Mouse (Mus musculus): ENCODE data around the gene Tmem217.

DNA sequence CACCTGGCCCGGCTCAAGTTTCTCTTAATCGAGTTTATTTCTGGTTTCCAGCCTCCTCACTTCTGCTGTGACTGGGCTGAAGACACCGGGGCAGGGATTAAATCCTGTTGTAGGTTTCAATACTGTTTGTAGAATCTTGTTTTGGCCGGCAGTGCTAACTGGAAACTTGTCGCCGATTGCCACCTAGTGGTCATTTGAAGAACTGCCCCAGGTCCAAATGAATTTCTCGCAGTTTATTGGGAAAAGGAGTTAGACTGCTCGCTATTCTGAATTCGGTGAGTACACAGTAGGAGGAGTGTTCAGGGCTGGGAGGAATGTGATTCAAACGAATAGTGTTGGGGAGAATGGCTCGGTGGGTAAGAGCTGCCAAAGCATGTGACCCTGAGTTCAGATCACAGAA, 37.8 kb downstream of the Tmem217 start:
- TF ChIP-seq CTCF (IDR thresholded peaks at IDR 0.05; ENCODE audit: control insufficient read depth, insufficient read depth, insufficient replicate concordance, low read depth, low read length): peak; percentile 31; the same call in 1 of the 2 replicates
- no peak for TF ChIP-seq POLR2A (IDR thresholded peaks at IDR 0.05; ENCODE audit: control insufficient read depth, low read depth, low read length)

Data from testis, adult 2 months (tissue).